Mouse (Mus musculus): ENCODE results near the gene Cckbr.

DNA sequence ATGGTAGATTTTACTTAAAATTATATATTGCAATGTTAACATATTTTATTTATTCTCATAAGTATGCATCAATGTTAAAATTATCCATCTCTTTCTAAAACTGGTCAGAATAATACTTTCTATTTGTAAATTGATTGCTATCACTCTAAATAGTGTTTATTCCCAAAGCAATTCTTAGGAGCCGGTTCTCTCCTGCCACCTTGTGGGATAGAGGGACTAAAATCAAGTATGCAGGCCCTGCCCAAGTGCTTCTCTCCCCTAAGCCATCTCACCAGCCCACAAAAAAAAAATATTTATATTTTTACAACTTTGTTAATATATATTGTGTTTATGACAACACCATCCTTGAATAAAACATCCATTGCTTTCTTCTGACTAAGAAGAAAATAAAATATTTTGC lies 47.1 kb downstream of the Cckbr start:
- TF ChIP-seq GATA1 (IDR thresholded peaks at IDR 0.05; ENCODE audit: low read length) (no peak), TAL1 (IDR thresholded peaks at IDR 0.05; ENCODE audit: low read length) (no peak)

All from erythroblast, embryonic 14.5 days (primary cell).